Mouse (Mus musculus) adrenal gland, adult 2 months (tissue): ENCODE data around the gene Hnf1b. TPM values are rescaled to one million over a fixed set of nuclear protein-coding genes. Genes with fewer than 3 reads are reported as not detected.
A peak's percentile ranks its signal among the peaks of the same experiment; 100 is the strongest.

ENCODE experiments used
- DNase-seq: peaks from one replicate; pipeline ENCODE4 v3.0.0; 2021
- long read RNA-seq: library from polyadenylated mRNA; stranded (forward); transcript quantifications from one replicate; pipeline ENCODE4 v2.0.0, GENCODE M21; 2021
- polyA plus RNA-seq: library from polyadenylated mRNA; depleted of rRNA; stranded (reverse); fragments of >200 nt; gene quantifications from 2 replicates; pipeline ENCODE4 v1.2.3, GENCODE M21; 2012; rRNA removed
- total RNA-seq, 2 experiments: library from RNA; stranded (reverse); gene quantifications; 2 replicates each; pipeline ENCODE4 v1.2.3; 2021

Gene Hnf1b
- not detected for total RNA-seq
- polyA plus RNA-seq, result 0.26 and 0.53 TPM in 2 replicates
- long read RNA-seq, result 0 reads

DNA sequence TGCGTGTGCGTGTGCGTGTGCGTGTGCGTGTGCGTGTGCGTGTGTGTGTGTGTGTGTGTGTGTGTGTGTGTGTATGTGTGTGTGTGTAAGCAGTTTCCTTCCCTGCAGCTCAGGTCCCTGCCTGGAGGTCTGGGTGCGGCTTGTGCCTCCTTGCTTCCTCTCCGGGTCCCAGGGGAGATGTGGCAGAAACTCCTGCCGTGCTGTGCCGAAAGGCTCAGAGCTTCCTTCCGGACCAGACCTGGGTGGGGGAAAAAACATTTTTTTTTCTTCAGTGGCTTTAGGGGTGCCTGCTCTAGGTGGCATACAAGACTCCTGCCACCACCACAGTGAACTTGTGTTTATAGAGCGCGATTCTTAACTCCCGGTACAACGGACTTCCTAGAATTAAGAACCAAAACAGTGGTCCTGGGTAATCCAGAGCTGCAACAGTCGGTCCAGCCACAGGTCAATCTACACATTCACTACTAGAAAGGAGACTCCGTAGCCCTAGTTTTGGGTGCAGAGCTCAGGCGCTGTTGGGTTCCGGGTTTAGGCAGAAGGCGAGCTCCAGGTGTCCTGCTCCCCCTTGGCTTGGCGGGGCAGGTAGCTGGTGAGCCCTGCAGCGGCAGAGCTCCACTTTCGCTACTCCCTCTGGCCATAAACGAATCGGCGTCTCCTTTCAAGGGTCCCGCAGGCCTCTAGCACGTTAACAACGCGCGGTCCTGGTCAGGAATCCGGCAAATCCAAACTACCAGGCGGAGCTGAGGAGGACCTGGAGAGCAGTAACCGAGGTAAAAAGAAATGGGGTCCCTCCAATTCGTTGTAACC, at the start of gene Hnf1b:
Hnf1b (plus strand) TSS at position 535 of the 807 bp plus-strand sequence.
- peak; percentile 5 for DNase-seq

GRCm38 (mm10) chr11:83802166-83802565, 47.7 kb upstream of the Hnf1b start:
- no peak for DNase-seq

GRCm38 (mm10) chr11:83802581-83802980, 47.3 kb upstream of the Hnf1b start:
- no peak for DNase-seq

GRCm38 (mm10) chr11:83810441-83810840, 39.4 kb upstream of the Hnf1b start:
- no peak for DNase-seq

DNA sequence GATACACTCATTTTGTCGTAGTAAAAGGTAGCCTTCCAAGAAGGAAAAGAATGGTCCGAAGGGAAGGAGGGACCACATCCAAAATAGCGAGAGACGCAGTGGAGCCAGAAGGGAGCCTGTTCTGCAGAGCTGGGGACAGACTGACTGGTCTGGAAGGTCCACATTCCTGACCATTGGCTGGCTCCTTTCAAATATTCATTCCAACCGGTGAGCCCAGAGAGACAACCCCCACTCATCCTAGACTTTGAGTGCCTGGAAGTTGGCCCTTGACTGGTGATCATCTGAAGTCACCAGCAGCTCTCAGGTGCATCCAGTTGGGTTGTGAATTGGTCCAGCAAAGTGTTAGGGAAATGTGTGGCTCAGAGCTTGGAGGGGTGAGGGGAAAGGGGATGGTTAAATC, 34.7 kb upstream of the Hnf1b start:
- DNase-seq, result no peak

- DNase-seq, result peak; percentile 35
Observed at GRCm38 (mm10) chr11:83815628-83816027, 34.2 kb upstream of the Hnf1b start.

DNA sequence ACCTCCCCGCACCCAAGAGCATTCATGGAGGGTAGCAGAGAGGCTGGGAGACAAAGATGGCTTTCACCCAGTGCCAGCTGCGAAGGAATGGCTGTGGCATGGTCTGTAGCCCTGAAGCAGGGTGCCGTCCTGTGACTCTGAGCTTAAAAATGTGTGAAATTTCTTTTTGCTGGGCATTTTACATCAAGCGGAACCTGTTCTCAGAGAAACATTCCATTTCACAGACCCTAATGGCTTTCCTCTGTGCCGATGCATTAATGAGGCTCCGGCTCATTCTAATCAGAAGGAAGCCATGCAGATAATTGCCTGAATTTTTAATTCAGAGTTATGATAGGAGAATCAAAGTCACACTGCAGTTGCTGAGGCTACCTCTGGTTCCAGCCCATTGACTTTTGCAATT, 32.8 kb upstream of the Hnf1b start:
- DNase-seq, result no peak

- DNase-seq, result no peak
Observed at GRCm38 (mm10) chr11:83817994-83818393, 31.9 kb upstream of the Hnf1b start.

DNA sequence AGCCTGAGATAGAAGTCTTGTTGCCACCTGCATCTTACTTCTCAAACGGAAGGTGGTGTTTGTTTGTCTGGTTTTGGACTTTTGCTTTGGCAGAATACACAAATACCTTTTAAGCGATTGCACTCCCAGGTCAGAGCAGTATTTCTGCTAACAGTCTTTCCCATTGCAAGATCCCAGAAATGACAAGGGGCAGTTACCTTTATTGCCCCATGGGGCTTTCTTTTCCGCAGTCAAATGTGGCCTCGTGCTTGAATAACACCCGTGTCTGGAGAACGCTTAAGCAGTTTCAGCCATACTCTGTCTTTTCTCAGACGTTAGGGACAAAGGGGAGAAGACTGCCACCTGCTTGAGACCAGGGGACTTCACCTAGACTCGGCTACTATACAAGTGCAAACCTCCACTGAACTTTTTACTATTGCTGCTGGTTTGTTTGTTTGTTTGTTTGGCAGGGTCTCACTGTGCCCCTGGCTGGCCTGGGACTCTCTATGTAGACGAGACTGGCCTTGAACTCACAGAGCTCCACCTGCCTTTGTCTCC, 31.2 kb upstream of the Hnf1b start:
- DNase-seq, result no peak

DNA sequence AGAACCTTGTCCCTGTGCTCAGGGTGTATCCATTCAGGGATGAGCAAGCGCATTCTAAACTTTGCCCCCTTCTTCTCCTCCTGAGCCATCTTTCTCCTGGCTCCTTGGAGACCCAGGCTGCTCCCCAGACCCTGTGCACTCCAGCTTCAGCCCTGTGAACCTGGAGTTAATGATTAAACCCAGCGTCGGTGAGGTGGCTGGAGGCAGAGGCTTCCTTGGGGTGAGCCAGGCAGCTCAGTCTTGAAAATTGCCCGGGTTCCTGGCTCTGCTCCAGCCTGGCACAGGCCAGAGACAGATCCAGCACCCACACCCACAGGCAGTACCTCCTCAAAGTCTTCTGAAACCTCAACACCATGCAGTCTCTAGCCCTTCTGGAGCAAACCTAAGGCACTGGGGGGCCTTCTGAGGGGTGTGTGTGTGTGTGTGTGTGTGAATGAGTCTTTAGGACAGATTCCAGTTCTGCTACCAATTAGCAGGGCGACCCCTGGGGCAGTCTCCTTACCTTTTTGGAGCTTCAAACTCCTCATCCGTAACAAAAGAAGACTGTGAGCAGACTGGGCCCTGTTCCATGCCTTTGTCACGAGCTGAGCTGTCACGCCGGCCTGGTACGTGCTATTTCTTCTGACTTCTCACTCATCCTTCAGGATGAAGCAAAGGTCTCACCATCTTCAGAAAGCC, 29.9 kb upstream of the Hnf1b start:
- DNase-seq, result peak; percentile 8

DNA sequence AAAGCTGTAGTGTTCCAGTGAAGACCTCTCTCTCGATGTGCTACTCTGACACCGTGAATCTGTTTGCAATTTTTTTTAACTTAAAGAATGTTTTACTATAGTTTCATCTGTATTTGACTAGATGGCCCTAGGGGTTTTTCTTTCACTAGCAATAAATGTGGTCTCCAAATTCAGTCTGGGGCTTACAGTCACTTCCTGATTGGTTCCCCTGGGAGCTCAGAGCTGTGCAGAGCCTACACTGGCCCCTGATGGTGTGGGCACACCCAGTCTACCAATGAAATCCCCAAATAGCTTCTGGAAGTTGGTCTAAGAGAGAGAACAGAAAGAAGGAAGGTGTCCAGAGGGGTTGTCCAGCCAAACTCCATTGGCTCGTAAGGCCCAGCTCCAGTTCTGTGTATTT, 23.7 kb upstream of the Hnf1b start:
- no peak for DNase-seq

- no peak for DNase-seq
Observed at GRCm38 (mm10) chr11:83828553-83829142, 21.2 kb upstream of the Hnf1b start.

- DNase-seq, result peak; percentile 29
Observed at GRCm38 (mm10) chr11:83832389-83832788, 17.5 kb upstream of the Hnf1b start.

DNA sequence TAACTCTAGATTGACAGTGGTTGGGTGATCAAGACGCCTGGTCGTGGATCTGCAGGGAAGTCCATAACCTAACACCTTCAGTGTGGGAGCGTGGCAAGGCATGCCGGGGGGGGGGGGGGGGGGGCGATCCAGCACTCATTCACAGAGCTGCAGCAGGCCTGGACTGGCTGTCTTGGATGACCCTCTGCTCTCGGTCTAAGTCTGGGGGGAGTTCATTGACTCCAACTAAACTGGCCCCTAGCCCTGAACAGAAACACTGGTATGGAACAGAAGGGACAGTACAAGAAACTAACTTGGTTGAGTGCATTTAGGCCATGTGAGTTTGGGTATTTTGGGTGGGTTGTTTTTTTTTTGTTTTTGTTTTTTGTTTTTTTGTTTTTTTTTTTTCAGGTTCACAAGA, 16.3 kb upstream of the Hnf1b start:
- DNase-seq, result no peak

GRCm38 (mm10) chr11:83833959-83834496, 15.8 kb upstream of the Hnf1b start:
- peak; percentile 35 for DNase-seq

DNA sequence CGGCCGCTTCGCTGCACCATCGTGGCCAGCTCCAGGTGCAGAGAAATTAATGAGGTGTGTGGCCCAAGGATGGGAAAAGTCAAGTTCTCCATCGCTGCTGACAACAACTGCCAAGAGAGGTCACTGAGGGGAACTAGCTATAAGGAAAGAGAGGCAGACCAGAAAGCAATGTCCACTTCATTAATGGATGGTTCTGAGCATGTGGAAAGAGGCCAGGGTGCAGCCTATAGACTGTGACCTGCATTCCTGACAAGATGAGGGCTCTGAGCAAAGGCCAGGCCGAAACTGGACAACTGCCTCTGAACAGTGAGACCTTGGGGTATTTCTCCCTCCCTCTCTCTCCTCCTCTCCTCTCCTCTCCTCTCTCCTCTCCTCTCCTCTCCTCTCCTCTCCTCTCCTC, 10.4 kb upstream of the Hnf1b start:
- DNase-seq, result no peak

DNA sequence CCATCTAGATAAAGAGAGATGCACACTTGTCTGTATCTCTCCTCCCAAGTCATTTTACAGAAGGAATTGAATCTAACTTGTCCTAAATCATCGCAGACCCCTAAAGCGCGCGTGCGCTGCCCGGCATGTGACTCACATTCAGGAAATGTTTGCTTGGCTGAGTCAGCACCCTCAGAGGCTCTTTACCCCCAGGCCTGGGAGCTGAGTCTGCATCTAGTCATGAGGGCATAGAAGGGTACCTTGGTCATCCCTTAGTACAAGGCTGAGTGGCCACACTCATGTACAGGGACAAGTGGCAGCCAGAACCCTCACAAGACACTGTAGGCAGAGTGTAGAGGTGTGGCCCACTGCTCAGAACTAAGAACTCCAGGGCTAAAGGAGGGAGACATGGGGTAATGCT, 6.3 kb upstream of the Hnf1b start:
- DNase-seq, result peak; percentile 4

- no peak for DNase-seq
Observed at GRCm38 (mm10) chr11:83850586-83851272, 866 bp downstream of the Hnf1b start.

- peak; percentile 4 for DNase-seq
Observed at GRCm38 (mm10) chr11:83851273-83852015, 1.6 kb downstream of the Hnf1b start.

- peak; percentile 17 for DNase-seq
Observed at GRCm38 (mm10) chr11:83852016-83852355, 2.1 kb downstream of the Hnf1b start.

GRCm38 (mm10) chr11:83852501-83853211, 2.8 kb downstream of the Hnf1b start:
- DNase-seq, result peak; percentile 8
